Mouse (Mus musculus) c-Kit-positive CD71-positive TER-119-positive erythroid progenitor cells, embryonic 14.5 days (primary cell): Measurements from ENCODE around the gene Lasp1.

ENCODE experiments used
- DNase-seq: peaks from one replicate; pipeline ENCODE4 v3.0.0-alpha.2; 2013; ENCODE audit warnings: low spot score

Lasp1 gene

GRCm38 (mm10) chr11:97874396-97874795 lies 75.6 kb downstream of the Lasp1 start:
- DNase-seq, result no peak

- DNase-seq, result no peak
Observed at GRCm38 (mm10) chr11:97877341-97877740, 78.5 kb downstream of the Lasp1 start.

GRCm38 (mm10) chr11:97880362-97880761 lies 81.6 kb downstream of the Lasp1 start:
- no peak for DNase-seq

- peak; percentile 85 for DNase-seq
Observed at GRCm38 (mm10) chr11:97883542-97883917, 84.7 kb downstream of the Lasp1 start.

GRCm38 (mm10) chr11:97883918-97884600 lies 85.3 kb downstream of the Lasp1 start, which contains the start of gene Fbxo47:
Fbxo47 (minus strand) TSS chr11:97884154.
- peak; percentile 99 for DNase-seq

- DNase-seq, result peak; percentile 19
Observed at GRCm38 (mm10) chr11:97884601-97885185, 85.9 kb downstream of the Lasp1 start.

- DNase-seq, result no peak
Observed at GRCm38 (mm10) chr11:97885296-97885915, 86.6 kb downstream of the Lasp1 start.
